In genomic region chr15:94049638-94050273, GRCm38 (mm10) we compare ENCODE assay signal across 26 mouse cellular contexts.
DNase-seq lines count a peak whose midpoint lies in the region; ATAC-seq lines count a peak whose summit lies in the region.
"Had no signal": no experiment of that assay in that cellular context is flagged by ENCODE, and none has a peak within 500 bp of the region (broad histone marks: within the 10 kb centered on the region; RNA-seq: fewer than 3 reads in every experiment).

No protein-coding gene starts in this region.

- no peaks in the 10 kb centered on the region for H3K4me1 ChIP-seq in embryonic facial prominence, embryonic 14.5 days (ENCODE audit: control insufficient read depth, insufficient read depth, low read length)
- H3K4me1 ChIP-seq in embryonic facial prominence, embryonic 10.5 days = no peaks in the 10 kb centered on the region
- no peaks in the 10 kb centered on the region for H3K4me1 ChIP-seq in kidney, embryonic 14.5 days (ENCODE audit: control insufficient read depth, insufficient read depth, low read length)
- H3K4me1 ChIP-seq in lung, embryonic 16.5 days (replicated peaks; ENCODE audit: control insufficient read depth, insufficient read depth, low read length) = peaks cover 2% of the 10 kb centered on the region; the same call in 1 of the 2 replicates
- H3K4me1 ChIP-seq in intestine, embryonic 16.5 days (ENCODE audit: control insufficient read depth, insufficient read depth, low read length) = no peaks in the 10 kb centered on the region
- H3K4me1 ChIP-seq: midbrain, embryonic 15.5 days; neural tube, embryonic 13.5 days; stomach, embryonic 15.5 days had no signal

- H3K27ac ChIP-seq in embryonic facial prominence, embryonic 14.5 days (replicated peaks; ENCODE audit: low read depth, low read length) = no peak overlapping the region
- H3K27ac ChIP-seq in embryonic facial prominence, embryonic 10.5 days (replicated peaks) = no peak overlapping the region
- no peak overlapping the region for H3K27ac ChIP-seq in kidney, embryonic 14.5 days (ENCODE audit: low read depth, low read length)
- H3K27ac ChIP-seq in lung, embryonic 16.5 days (ENCODE audit: low read length) = no peak overlapping the region
- no peak overlapping the region for H3K27ac ChIP-seq in intestine, embryonic 16.5 days (ENCODE audit: low read length)
- H3K27ac ChIP-seq: limb, embryonic 15.5 days; liver, embryonic 14.5 days; midbrain, embryonic 15.5 days; neural tube, embryonic 13.5 days; stomach, embryonic 15.5 days had no signal

- H3K9me3 ChIP-seq in embryonic facial prominence, embryonic 14.5 days (ENCODE audit: control insufficient read depth, low read length) = no peaks in the 10 kb centered on the region
- no peaks in the 10 kb centered on the region for H3K9me3 ChIP-seq in embryonic facial prominence, embryonic 10.5 days
- peaks cover 2% of the 10 kb centered on the region; the same call in 1 of the 2 replicates for H3K9me3 ChIP-seq in kidney, embryonic 14.5 days (ENCODE audit: control insufficient read depth, low read length)
- H3K9me3 ChIP-seq in lung, embryonic 16.5 days (ENCODE audit: control insufficient read depth, low read length) = no peaks in the 10 kb centered on the region; the same call in 1 of the 2 replicates
- no peaks in the 10 kb centered on the region for H3K9me3 ChIP-seq in intestine, embryonic 16.5 days (ENCODE audit: control insufficient read depth, low read length)
- H3K9me3 ChIP-seq: heart, embryonic 12.5 days; limb, embryonic 15.5 days; midbrain, embryonic 15.5 days; neural tube, embryonic 13.5 days; stomach, embryonic 15.5 days had no signal

- ATAC-seq in embryonic facial prominence, embryonic 14.5 days (ENCODE audit: low read depth) = no peak; the same call in 1 of the 2 replicates
- ATAC-seq in kidney, embryonic 14.5 days (ENCODE audit: low FRiP score, low TSS enrichment) = peak; percentile 35; the same call in 1 of the 2 replicates
- peak; percentile 91 for ATAC-seq in lung, embryonic 16.5 days (ENCODE audit: low read depth)
- peak; percentile 71 for ATAC-seq in intestine, embryonic 16.5 days
- ATAC-seq: activated CD4-positive, CD25-positive, alpha-beta regulatory T cell, adult 4 months; midbrain, embryonic 15.5 days had no signal

- no peaks in the 10 kb centered on the region for H3K36me3 ChIP-seq in embryonic facial prominence, embryonic 14.5 days (ENCODE audit: control insufficient read depth, insufficient read depth, low read length)
- no peaks in the 10 kb centered on the region for H3K36me3 ChIP-seq in embryonic facial prominence, embryonic 10.5 days (replicated peaks)
- H3K36me3 ChIP-seq in kidney, embryonic 14.5 days (ENCODE audit: control insufficient read depth, insufficient read depth, low read length) = no peaks in the 10 kb centered on the region
- no peaks in the 10 kb centered on the region for H3K36me3 ChIP-seq in lung, embryonic 16.5 days (ENCODE audit: control insufficient read depth, insufficient read depth, low read length)
- H3K36me3 ChIP-seq in intestine, embryonic 16.5 days (ENCODE audit: control insufficient read depth, insufficient read depth, low read length) = no peaks in the 10 kb centered on the region
- H3K36me3 ChIP-seq: heart, embryonic 12.5 days; limb, embryonic 15.5 days; midbrain, embryonic 15.5 days; neural tube, embryonic 13.5 days; stomach, embryonic 15.5 days had no signal

- WGBS in embryonic facial prominence, embryonic 14.5 days = 24% methylated on average over 5 of the region's 5 CpGs
- 68% methylated on average over 5 of the region's 5 CpGs for WGBS in embryonic facial prominence, embryonic 10.5 days
- WGBS in kidney, embryonic 14.5 days = 57% methylated on average over 5 of the region's 5 CpGs
- WGBS in lung, embryonic 16.5 days = 24% methylated on average over 5 of the region's 5 CpGs
- 35% methylated on average over 5 of the region's 5 CpGs for WGBS in intestine, embryonic 16.5 days

- no peak overlapping the region for H3K4me2 ChIP-seq in embryonic facial prominence, embryonic 14.5 days (ENCODE audit: low read depth, low read length)
- H3K4me2 ChIP-seq in kidney, embryonic 14.5 days (replicated peaks; ENCODE audit: low read depth, low read length) = no peak overlapping the region
- no peak overlapping the region for H3K4me2 ChIP-seq in lung, embryonic 16.5 days (ENCODE audit: low read depth, low read length)
- H3K4me2 ChIP-seq in intestine, embryonic 16.5 days (ENCODE audit: low read depth, low read length) = no peak overlapping the region
- H3K4me2 ChIP-seq: heart, embryonic 12.5 days; limb, embryonic 15.5 days; midbrain, embryonic 15.5 days; neural tube, embryonic 13.5 days; stomach, embryonic 15.5 days had no signal

- no peak overlapping the region for H3K4me3 ChIP-seq in embryonic facial prominence, embryonic 14.5 days (ENCODE audit: low read depth, low read length)
- no peak overlapping the region for H3K4me3 ChIP-seq in embryonic facial prominence, embryonic 10.5 days
- no peak overlapping the region for H3K4me3 ChIP-seq in kidney, embryonic 14.5 days (ENCODE audit: low read length)
- H3K4me3 ChIP-seq in lung, embryonic 16.5 days (ENCODE audit: low read length) = no peak overlapping the region
- H3K4me3 ChIP-seq in intestine, embryonic 16.5 days (ENCODE audit: low read length) = no peak overlapping the region
- H3K4me3 ChIP-seq: heart, embryonic 12.5 days; limb, embryonic 15.5 days; midbrain, embryonic 15.5 days; myocyte; neural tube, embryonic 13.5 days; stomach, embryonic 15.5 days had no signal

- no peaks in the 10 kb centered on the region for H3K27me3 ChIP-seq in embryonic facial prominence, embryonic 14.5 days (replicated peaks; ENCODE audit: control insufficient read depth, insufficient read depth, low read length)
- H3K27me3 ChIP-seq in embryonic facial prominence, embryonic 10.5 days (replicated peaks; ENCODE audit: low read depth, poor library complexity, severe bottlenecking) = no peaks in the 10 kb centered on the region
- H3K27me3 ChIP-seq in kidney, embryonic 14.5 days (ENCODE audit: control insufficient read depth, insufficient read depth, low read length) = no peaks in the 10 kb centered on the region
- H3K27me3 ChIP-seq in lung, embryonic 16.5 days (ENCODE audit: control insufficient read depth, insufficient read depth, low read depth, low read length) = no peaks in the 10 kb centered on the region
- no peaks in the 10 kb centered on the region for H3K27me3 ChIP-seq in intestine, embryonic 16.5 days (replicated peaks; ENCODE audit: control insufficient read depth, insufficient read depth, low read length)
- H3K27me3 ChIP-seq: heart, embryonic 12.5 days; limb, embryonic 15.5 days; midbrain, embryonic 15.5 days; neural tube, embryonic 13.5 days; stomach, embryonic 15.5 days had no signal

- peak; percentile 54 for DNase-seq in embryonic facial prominence, embryonic 14.5 days (ENCODE audit: low spot score)
- DNase-seq in embryonic facial prominence, embryonic 10.5 days (ENCODE audit: low spot score) = no peak
- no peak for DNase-seq in kidney, adult 9 months
- DNase-seq in lung, adult 18-20 months = no peak
- DNase-seq in thymus, postnatal 25 days = no peak
- DNase-seq: adrenal gland, adult 8-10 months; cerebellum, adult 9-10 months; gastrocnemius, postnatal 25 days; heart, adult 18-20 months; heart, postnatal 10 days; kidney, postnatal 10 days; left cerebral cortex, postnatal 4 days; lung, postnatal 4 days; right cerebral cortex, postnatal 4 days; thymus, adult 2 months had no signal

- no peak overlapping the region for H3K9ac ChIP-seq in embryonic facial prominence, embryonic 14.5 days (ENCODE audit: low read depth, low read length)
- no peak overlapping the region for H3K9ac ChIP-seq in kidney, embryonic 14.5 days (ENCODE audit: low read depth, low read length)
- no peak overlapping the region for H3K9ac ChIP-seq in lung, embryonic 16.5 days (ENCODE audit: low read length)
- no peak overlapping the region for H3K9ac ChIP-seq in intestine, embryonic 16.5 days (ENCODE audit: low read depth, low read length)
- H3K9ac ChIP-seq: heart, embryonic 12.5 days; limb, embryonic 15.5 days; liver, embryonic 14.5 days; midbrain, embryonic 15.5 days; neural tube, embryonic 13.5 days; stomach, embryonic 15.5 days had no signal
